Mouse (Mus musculus) heart, embryonic 14.5 days (tissue): ENCODE results near the gene Hsf2bp. TPM values are rescaled to one million over a fixed set of nuclear protein-coding genes. Genes with fewer than 3 reads are reported as not detected.

Experiments
- ATAC-seq: fragments of 200-750 bp; cut with Nextera tagmentation; 2 replicates; pipeline ENCODE4 v1.8.0; 2017; ENCODE audit warnings: low read depth, moderate TSS enrichment; ENCODE audit not compliant: insufficient number of reproducible peaks, insufficient read depth, low FRiP score
- H3K27ac ChIP-seq, 2 experiments: fragments of 200-500 bp in 1 of 2; fragments of 300-500 bp in 1 of 2; sonication (generic) in 1 of 2; replicated peaks in 1 of 2; 2 replicates each; pipeline ENCODE4 v1.5.1; 2012 to 2014; ENCODE audit warnings: low read depth in 2 of 2, low read length in 2 of 2, control low read depth in 1 of 2, mild to moderate bottlenecking in 1 of 2, mixed read lengths in 1 of 2; ENCODE audit not compliant: control insufficient read depth in 1 of 2, insufficient read depth in 1 of 2
- H3K27me3 ChIP-seq: fragments of 300-500 bp; sonication (generic); 2 replicates; pipeline ENCODE4 v1.6.1; 2014; ENCODE audit warnings: mild to moderate bottlenecking, low read length, control low read depth; ENCODE audit not compliant: control insufficient read depth, insufficient read depth
- H3K36me3 ChIP-seq: fragments of 300-500 bp; sonication (generic); 2 replicates; pipeline ENCODE4 v1.6.1; 2014; ENCODE audit warnings: mild to moderate bottlenecking, control low read depth, low read length, mixed read lengths; ENCODE audit not compliant: control insufficient read depth, insufficient read depth
- H3K4me1 ChIP-seq, 2 experiments: fragments of 200-500 bp in 1 of 2; fragments of 300-500 bp in 1 of 2; sonication (generic) in 1 of 2; 2 replicates each; pipeline ENCODE4 v1.6.1; 2012 to 2014; ENCODE audit warnings: low read length in 2 of 2, control low read depth in 1 of 2, mixed read lengths in 1 of 2; ENCODE audit not compliant: control insufficient read depth in 2 of 2, insufficient read depth in 2 of 2
- H3K4me2 ChIP-seq: fragments of 300-500 bp; sonication (generic); 2 replicates; pipeline ENCODE4 v1.6.1; 2014; ENCODE audit warnings: mild to moderate bottlenecking, low read length
- H3K4me3 ChIP-seq, 2 experiments: fragments of 200-500 bp in 1 of 2; fragments of 300-500 bp in 1 of 2; sonication (generic) in 1 of 2; 2 replicates each; pipeline ENCODE4 v1.5.1; 2012 to 2014; ENCODE audit warnings: low read length in 2 of 2, mild to moderate bottlenecking in 2 of 2, control low read depth in 1 of 2, low read depth in 1 of 2, moderate library complexity in 1 of 2; ENCODE audit not compliant: control insufficient read depth in 1 of 2, insufficient read depth in 1 of 2
- H3K9ac ChIP-seq: fragments of 300-500 bp; sonication (generic); 2 replicates; pipeline ENCODE4 v1.6.1; 2014; ENCODE audit warnings: mild to moderate bottlenecking, low read length
- H3K9me3 ChIP-seq: fragments of 300-500 bp; sonication (generic); 2 replicates; pipeline ENCODE4 v1.6.1; 2016; ENCODE audit warnings: low read length, control low read depth; ENCODE audit not compliant: control insufficient read depth
- WGBS: fragments of 180-500 bp; shearing (Covaris S2); extraction: QIAGEN DNeasy Blood & Tissue Kit; methylation state at CpG from one replicate; pipeline ENCODE4 v1.1.7; 2014; 5-methylcytosine and 5-hydroxymethylcytosine counted together
- polyA plus RNA-seq: library from polyadenylated mRNA; unstranded; fragments of >200 nt; fragmentation: Nextera tagmentation; extraction: Ambion mirVana; gene quantifications from 2 replicates; pipeline ENCODE4 v1.2.1, GENCODE M21; 2014

Gene Hsf2bp
- polyA plus RNA-seq, 1 experiment from 2014 or later, result 0.11 TPM

DNA sequence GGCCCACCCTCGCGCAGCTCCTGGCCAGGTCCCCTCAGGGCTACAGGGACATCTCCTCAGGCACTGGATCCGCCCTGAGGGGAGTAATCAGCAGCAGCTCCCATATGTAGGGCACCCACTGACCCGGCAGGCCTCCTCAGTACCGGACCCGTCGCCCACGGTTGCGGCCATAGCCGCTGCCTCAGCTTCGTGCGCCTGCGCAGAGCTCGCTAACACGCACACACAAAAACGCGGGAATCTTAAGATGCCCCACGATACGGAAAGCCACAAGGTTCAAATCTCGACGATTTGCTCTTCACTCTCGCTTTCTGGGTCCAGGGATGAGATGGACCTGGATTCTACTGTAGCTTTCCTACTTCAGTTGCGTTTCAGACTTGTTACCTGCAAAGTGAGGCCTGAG, 1.8 kb downstream of the Hsf2bp start:
- Histone ChIP-seq H3K36me3 (0 out of 2 replicates have a peak, but pooled peaks cover 5% of the 10 kb centered on the region), H3K27me3 (no peaks in the 10 kb centered on the region), H3K9ac (no peak overlapping the region), H3K9me3 (no peaks in the 10 kb centered on the region), H3K27ac (no peak overlapping the region), H3K4me1 (peaks cover 8 to 16% of the 10 kb centered on the region in 2 experiments), H3K4me3 (no peak overlapping the region), H3K4me2 (no peak overlapping the region)
- WGBS, result 78% methylated on average over 23 of the region's 23 CpGs
- ATAC-seq, result no peak

DNA sequence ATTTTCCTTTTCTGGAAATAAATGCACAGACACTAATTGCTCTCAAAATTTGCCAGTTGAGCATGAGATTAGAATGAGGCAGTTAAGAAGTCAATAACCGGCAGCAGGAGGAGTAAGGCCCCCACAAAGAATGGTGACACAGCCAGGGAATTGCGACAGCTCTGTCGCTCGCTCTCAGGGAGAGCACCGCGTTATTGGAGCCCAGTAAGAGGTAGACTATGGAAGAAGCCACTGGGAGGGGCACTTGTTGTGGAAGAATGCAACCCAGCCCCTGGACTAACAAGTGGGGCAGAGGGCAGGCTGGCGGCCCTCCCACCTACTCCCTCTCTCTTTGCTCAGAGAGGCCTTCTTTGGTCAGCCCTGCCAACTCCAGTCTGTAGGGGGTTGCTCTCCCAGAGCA, 4.5 kb downstream of the Hsf2bp start:
- Histone ChIP-seq H3K9ac (no peak overlapping the region), H3K27me3 (no peaks in the 10 kb centered on the region), H3K9me3 (no peaks in the 10 kb centered on the region), H3K4me3 (no peak overlapping the region), H3K27ac (no peak overlapping the region), H3K4me1 (peaks cover 4 to 6% of the 10 kb centered on the region in 2 experiments), H3K36me3 (no peaks in the 10 kb centered on the region), H3K4me2 (no peak overlapping the region)
- 60% methylated on average over 7 of the region's 7 CpGs for WGBS
- ATAC-seq, result no peak

- Histone ChIP-seq H3K9ac (no peak overlapping the region), H3K4me2 (no peak overlapping the region), H3K36me3 (no peaks in the 10 kb centered on the region), H3K4me3 (no peak overlapping the region), H3K4me1 (peaks cover 0 to 2% of the 10 kb centered on the region in 2 experiments; a peak in 1 of 4 replicates), H3K27ac (no peak overlapping the region), H3K27me3 (no peaks in the 10 kb centered on the region), H3K9me3 (no peaks in the 10 kb centered on the region)
- WGBS, result 63% methylated on average over 3 of the region's 3 CpGs
- ATAC-seq, result no peak
Observed at GRCm38 (mm10) chr17:32028301-32028700, 7.8 kb downstream of the Hsf2bp start.

- H3K27me3 ChIP-seq, result no peaks in the 10 kb centered on the region
- no peaks in the 10 kb centered on the region for H3K36me3 ChIP-seq
- H3K9ac ChIP-seq, result no peak overlapping the region
- peaks cover 0 to 2% of the 10 kb centered on the region in 2 experiments; a peak in 1 of 4 replicates for H3K4me1 ChIP-seq
- H3K4me3 ChIP-seq, result no peak overlapping the region
- H3K27ac ChIP-seq, result no peak overlapping the region
- no peak overlapping the region for H3K4me2 ChIP-seq
- WGBS, result 32% methylated on average over 3 of the region's 3 CpGs
- ATAC-seq, result no peak
- no peaks in the 10 kb centered on the region for H3K9me3 ChIP-seq
Observed at GRCm38 (mm10) chr17:32027666-32028065, 8.5 kb downstream of the Hsf2bp start.

DNA sequence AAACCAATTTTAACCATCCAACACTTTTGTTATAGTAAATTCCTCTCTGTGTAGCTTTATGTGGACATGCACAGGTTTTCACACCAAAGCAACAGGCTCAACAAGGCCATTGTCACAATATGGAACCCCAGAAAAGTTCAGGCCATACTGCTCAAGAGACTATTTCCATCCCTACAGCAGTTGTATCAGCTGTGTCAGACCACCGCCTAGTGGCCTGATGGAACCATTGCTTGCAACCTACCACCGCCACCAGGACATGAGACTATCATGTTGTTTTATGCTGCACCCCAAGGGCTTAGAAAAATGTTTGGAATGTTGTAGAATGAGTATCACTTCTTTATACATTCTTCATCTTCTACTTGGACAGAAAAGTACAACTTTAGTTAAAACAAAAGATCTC, 10.8 kb downstream of the Hsf2bp start:
- 2% methylated on average over 2 of the region's 2 CpGs for WGBS
- 0 out of 2 replicates have a peak, but pooled peaks have one; percentile 58 for ATAC-seq

DNA sequence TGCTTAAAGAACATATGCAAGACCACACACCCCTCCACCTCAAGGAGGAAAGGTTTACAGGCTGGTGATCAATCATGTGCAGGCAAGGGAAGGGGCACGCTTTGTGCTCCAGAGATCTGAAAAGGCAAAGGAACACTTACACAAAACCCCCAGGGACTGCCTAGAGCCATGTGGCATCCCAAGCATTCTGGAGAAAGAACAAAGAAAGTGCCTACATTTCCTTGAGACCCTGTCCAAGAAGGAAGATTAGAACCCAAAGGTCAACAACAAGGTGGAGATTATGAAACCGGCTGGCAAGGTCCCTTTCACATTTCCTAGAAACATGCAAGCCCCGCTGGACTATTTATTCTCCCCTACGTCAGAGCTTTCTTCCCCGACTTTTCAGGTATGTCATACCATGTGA, 11.5 kb downstream of the Hsf2bp start:
- no peaks in the 10 kb centered on the region for H3K36me3 ChIP-seq
- no peaks in the 10 kb centered on the region for H3K9me3 ChIP-seq
- H3K27me3 ChIP-seq, result no peaks in the 10 kb centered on the region
- H3K4me1 ChIP-seq, result peaks cover 0 to 2% of the 10 kb centered on the region in 2 experiments; a peak in 1 of 4 replicates
- ATAC-seq, result no peak
- WGBS, result 56% methylated on average over 5 of the region's 5 CpGs
- H3K4me2 ChIP-seq, result no peak overlapping the region
- no peak overlapping the region for H3K27ac ChIP-seq
- no peak overlapping the region for H3K9ac ChIP-seq
- H3K4me3 ChIP-seq, result no peak overlapping the region

More for the DNA sequence above, 10.8 kb downstream of the Hsf2bp start:
- no peaks in the 10 kb centered on the region for H3K36me3 ChIP-seq
- H3K4me3 ChIP-seq, result no peak overlapping the region
- peaks cover 0 to 2% of the 10 kb centered on the region in 2 experiments; a peak in 1 of 4 replicates for H3K4me1 ChIP-seq
- no peaks in the 10 kb centered on the region for H3K27me3 ChIP-seq
- H3K9ac ChIP-seq, result no peak overlapping the region
- no peaks in the 10 kb centered on the region for H3K9me3 ChIP-seq
- no peak overlapping the region for H3K4me2 ChIP-seq
- H3K27ac ChIP-seq, result no peak overlapping the region

DNA sequence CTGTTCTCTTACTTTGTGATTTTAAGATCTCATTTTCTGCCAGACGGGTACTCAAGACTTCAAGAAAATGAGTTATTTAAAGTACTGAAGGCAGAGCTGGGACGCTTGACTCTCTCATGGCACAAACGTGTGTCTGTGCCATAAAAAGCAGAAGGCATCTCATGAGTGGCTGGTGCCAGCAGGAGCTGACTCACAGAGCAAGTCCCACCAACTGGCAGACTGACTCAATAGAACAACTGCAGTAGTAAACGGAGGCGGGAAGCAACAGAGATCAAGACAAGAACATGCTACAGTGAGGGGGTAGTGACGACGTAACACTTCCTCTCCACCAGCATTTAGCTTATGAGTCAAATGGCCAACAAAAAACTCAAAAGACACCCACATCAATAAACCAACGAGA, 13.1 kb downstream of the Hsf2bp start:
- no peak for ATAC-seq
- Histone ChIP-seq H3K4me2 (no peak overlapping the region), H3K36me3 (no peaks in the 10 kb centered on the region), H3K9ac (no peak overlapping the region), H3K27ac (no peak overlapping the region), H3K4me3 (no peak overlapping the region), H3K9me3 (no peaks in the 10 kb centered on the region), H3K27me3 (no peaks in the 10 kb centered on the region), H3K4me1 (peaks cover 4 to 7% of the 10 kb centered on the region in 2 experiments; a peak in 3 of 4 replicates)
- 61% methylated on average over 8 of the region's 8 CpGs for WGBS

- Histone ChIP-seq H3K9me3 (no peaks in the 10 kb centered on the region), H3K9ac (no peak overlapping the region), H3K4me2 (no peak overlapping the region), H3K4me1 (peaks cover 4 to 11% of the 10 kb centered on the region in 2 experiments; a peak in 3 of 4 replicates), H3K36me3 (no peaks in the 10 kb centered on the region), H3K27me3 (no peaks in the 10 kb centered on the region), H3K27ac (no peak overlapping the region), H3K4me3 (no peak overlapping the region)
- 68% methylated on average over 6 of the region's 6 CpGs for WGBS
- no peak for ATAC-seq
Observed at GRCm38 (mm10) chr17:32022551-32022950, 13.6 kb downstream of the Hsf2bp start.
